Mouse (Mus musculus) liver, postnatal 0 days (tissue): ENCODE data around the gene Il10rb. TPM values are rescaled to one million over a fixed set of nuclear protein-coding genes. Genes with fewer than 3 reads are reported as not detected.
A peak's percentile ranks its signal among the peaks of the same experiment; 100 is the strongest.
"Not testable (repeated sequence)": the region's sequence is repeated elsewhere in the genome, so short reads cannot be mapped to it uniquely, and the experiment has no call there.

ENCODE experiments used
- ATAC-seq: fragments of 200-750 bp; cut with Nextera tagmentation; 2 replicates; pipeline ENCODE4 v1.8.0; 2017; ENCODE audit warnings: mild to moderate bottlenecking, moderate library complexity
- DNase-seq: peaks from one replicate; pipeline ENCODE4 v3.0.0-alpha.2; 2016
- H3K27ac ChIP-seq: fragments of 300-500 bp; sonication (generic); 2 replicates; pipeline ENCODE4 v1.5.1; 2014; ENCODE audit warnings: antibody characterized with exemption, moderate library complexity, mild to moderate bottlenecking, low read depth
- H3K27me3 ChIP-seq: fragments of 300-500 bp; sonication (generic); 2 replicates; pipeline ENCODE4 v1.6.1; 2014; ENCODE audit warnings: low read length, control low read depth, mixed read lengths; ENCODE audit not compliant: insufficient read depth
- H3K36me3 ChIP-seq: fragments of 300-500 bp; sonication (generic); replicated peaks from 2 replicates; pipeline ENCODE4 v1.6.1; 2014; ENCODE audit warnings: mild to moderate bottlenecking, control low read depth, low read length, moderate library complexity, mixed read lengths; ENCODE audit not compliant: insufficient read depth
- H3K4me1 ChIP-seq: fragments of 300-500 bp; sonication (generic); 2 replicates; pipeline ENCODE4 v1.6.1; 2014; ENCODE audit warnings: antibody characterized with exemption, mild to moderate bottlenecking, control low read depth; ENCODE audit not compliant: insufficient read depth
- H3K4me2 ChIP-seq: fragments of 300-500 bp; sonication (generic); 2 replicates; pipeline ENCODE4 v1.6.1; 2014; ENCODE audit warnings: low read depth, mild to moderate bottlenecking, low read length, moderate library complexity, mixed read lengths
- H3K4me3 ChIP-seq: fragments of 300-500 bp; sonication (generic); 2 replicates; pipeline ENCODE4 v1.5.1; 2014; ENCODE audit warnings: low read depth, low read length
- H3K9ac ChIP-seq: fragments of 300-500 bp; sonication (generic); replicated peaks from 2 replicates; pipeline ENCODE4 v1.6.1; 2014; ENCODE audit warnings: mild to moderate bottlenecking, moderate library complexity
- H3K9me3 ChIP-seq: fragments of 300-500 bp; sonication (generic); 2 replicates; pipeline ENCODE4 v1.6.1; 2016; ENCODE audit warnings: mild to moderate bottlenecking, control low read depth, low read length, mixed read lengths
- CTCF ChIP-seq: sonication (generic); IDR thresholded peaks from 2 replicates; pipeline ENCODE4 v1.5.1; 2016; ENCODE audit warnings: antibody characterized with exemption, low read depth
- EP300 ChIP-seq: IDR thresholded peaks from 2 replicates; pipeline ENCODE4 v1.6.1; 2016; ENCODE audit warnings: antibody characterized with exemption, low read depth, mild to moderate bottlenecking
- WGBS: fragments of 180-500 bp; shearing (Covaris S2); extraction: QIAGEN DNeasy Blood & Tissue Kit; methylation state at CpG from one replicate; pipeline ENCODE4 v1.1.7; 2014; ENCODE audit not compliant: insufficient replicate concordance; 5-methylcytosine and 5-hydroxymethylcytosine counted together
- polyA plus RNA-seq: library from polyadenylated mRNA; unstranded; fragments of >200 nt; fragmentation: Nextera tagmentation; extraction: Ambion mirVana; gene quantifications from 2 replicates; pipeline ENCODE4 v1.2.1, GENCODE M21; 2015

Gene Il10rb
- polyA plus RNA-seq, 1 experiment from 2014 or later: 26.4 TPM

GRCm38 (mm10) chr16:91434119-91434518 is 28.2 kb downstream of the Il10rb start:
- no peak overlapping the region for H3K4me3 ChIP-seq
- H3K27me3 ChIP-seq: no peaks in the 10 kb centered on the region
- no peak for DNase-seq
- H3K4me1 ChIP-seq: peaks cover 22% of the 10 kb centered on the region
- no peak for ATAC-seq
- H3K27ac ChIP-seq: peak overlapping the region; percentile 31
- H3K4me2 ChIP-seq: no peak overlapping the region
- no peaks in the 10 kb centered on the region for H3K9me3 ChIP-seq
- WGBS: 57% methylated on average over 3 of the region's 3 CpGs
- no peak overlapping the region for H3K9ac ChIP-seq
- H3K36me3 ChIP-seq: no peaks in the 10 kb centered on the region
- no peak for TF ChIP-seq EP300
- TF ChIP-seq CTCF: no peak

GRCm38 (mm10) chr16:91438081-91438480 is 32.1 kb downstream of the Il10rb start:
- Histone ChIP-seq H3K4me2 (no peak overlapping the region), H3K27me3 (no peaks in the 10 kb centered on the region), H3K9me3 (no peaks in the 10 kb centered on the region), H3K4me3 (no peak overlapping the region), H3K27ac (0 out of 2 replicates have a peak overlapping the region, but pooled peaks have one; percentile 39), H3K9ac (0 out of 2 replicates have a peak overlapping the region, but pooled peaks have one; percentile 6), H3K36me3 (no peaks in the 10 kb centered on the region), H3K4me1 (peaks cover 50% of the 10 kb centered on the region)
- ATAC-seq (no peak), DNase-seq (no peak)
- TF ChIP-seq CTCF (no peak), EP300 (no peak)
- 50% methylated on average over 3 of the region's 3 CpGs for WGBS

- H3K27ac ChIP-seq: 0 out of 2 replicates have a peak overlapping the region, but pooled peaks have one; percentile 39
Observed at GRCm38 (mm10) chr16:91438599-91438998, 32.6 kb downstream of the Il10rb start.

GRCm38 (mm10) chr16:91441366-91441765 is 35.4 kb downstream of the Il10rb start:
- peak overlapping the region; percentile 52 for H3K4me2 ChIP-seq
- H3K27me3 ChIP-seq: no peaks in the 10 kb centered on the region
- peaks cover 42% of the 10 kb centered on the region for H3K4me1 ChIP-seq
- H3K4me3 ChIP-seq: no peak overlapping the region
- DNase-seq (peak; percentile 86), ATAC-seq (peak; percentile 91)
- H3K27ac ChIP-seq: peak overlapping the region; percentile 94
- H3K9ac ChIP-seq: peak overlapping the region; percentile 17; the same call in 1 of the 2 replicates
- 14% methylated on average over 7 of the region's 7 CpGs for WGBS
- H3K9me3 ChIP-seq: no peaks in the 10 kb centered on the region
- H3K36me3 ChIP-seq: no peaks in the 10 kb centered on the region
- TF ChIP-seq CTCF: peak; percentile 64
- peak; percentile 94 for TF ChIP-seq EP300

More at GRCm38 (mm10) chr16:91438599-91438998, 32.6 kb downstream of the Il10rb start:
- H3K27me3 ChIP-seq, H3K4me2 ChIP-seq, H3K36me3 ChIP-seq, ATAC-seq, H3K4me3 ChIP-seq, H3K9me3 ChIP-seq, DNase-seq, H3K9ac ChIP-seq: not testable (repeated sequence)
- H3K4me1 ChIP-seq: peaks cover 48% of the 10 kb centered on the region
- WGBS: 94% methylated on average over 1 of the region's 1 CpGs

- peak; percentile 80 for DNase-seq
- WGBS: 44% methylated on average over 7 of the region's 7 CpGs
- Histone ChIP-seq H3K36me3 (no peaks in the 10 kb centered on the region), H3K9me3 (no peaks in the 10 kb centered on the region), H3K9ac (no peak overlapping the region; the same call in 1 of the 2 replicates), H3K4me1 (peaks cover 45% of the 10 kb centered on the region), H3K27ac (peak overlapping the region; percentile 94), H3K27me3 (no peaks in the 10 kb centered on the region), H3K4me2 (peak overlapping the region; percentile 52), H3K4me3 (no peak overlapping the region)
- TF ChIP-seq CTCF (0 out of 2 replicates have a peak, but pooled peaks have one; percentile 9), EP300 (peak; percentile 97)
- peak; percentile 97 for ATAC-seq
Observed at GRCm38 (mm10) chr16:91441811-91442240, 35.9 kb downstream of the Il10rb start.

GRCm38 (mm10) chr16:91442446-91442845 is 36.5 kb downstream of the Il10rb start:
- peaks cover 51% of the 10 kb centered on the region for H3K4me1 ChIP-seq
- H3K27ac ChIP-seq: peak overlapping the region; percentile 94
- H3K27me3 ChIP-seq: no peaks in the 10 kb centered on the region
- H3K9ac ChIP-seq: peak overlapping the region; percentile 58
- no peak overlapping the region for H3K4me3 ChIP-seq
- peak overlapping the region; percentile 10 for H3K4me2 ChIP-seq
- DNase-seq (no peak), ATAC-seq (peak; percentile 32)
- no peak for TF ChIP-seq CTCF
- TF ChIP-seq EP300: no peak
- H3K36me3 ChIP-seq: no peaks in the 10 kb centered on the region
- no peaks in the 10 kb centered on the region for H3K9me3 ChIP-seq
- WGBS: 43% methylated on average over 4 of the region's 4 CpGs

- Histone ChIP-seq H3K4me2 (no peak overlapping the region), H3K27me3 (no peaks in the 10 kb centered on the region), H3K4me1 (peaks cover 57% of the 10 kb centered on the region), H3K27ac (peak overlapping the region; percentile 94), H3K4me3 (no peak overlapping the region), H3K36me3 (no peaks in the 10 kb centered on the region), H3K9ac (peak overlapping the region; percentile 58; the same call in 1 of the 2 replicates), H3K9me3 (no peaks in the 10 kb centered on the region)
- TF ChIP-seq EP300 (no peak), CTCF (no peak)
- ATAC-seq: no peak
- 68% methylated on average over 8 of the region's 8 CpGs for WGBS
- no peak for DNase-seq
Observed at GRCm38 (mm10) chr16:91443211-91443611, 37.2 kb downstream of the Il10rb start.
